Mouse (Mus musculus) MEL (cell line): ENCODE measurements around the gene 4931406P16Rik. TPM values are rescaled to one million over a fixed set of nuclear protein-coding genes. Genes with fewer than 3 reads are reported as not detected.
A peak's percentile ranks its signal among the peaks of the same experiment; 100 is the strongest.

Experiments used
- DNase-seq: peaks from one replicate; pipeline ENCODE4 v3.0.0; 2011; ENCODE audit warnings: low read depth, low spot score
- H3K27ac ChIP-seq: 2 replicates; pipeline ENCODE4 v1.5.1; 2012; ENCODE audit warnings: low read depth, mild to moderate bottlenecking, control low read depth, low read length, moderate library complexity; ENCODE audit not compliant: control insufficient read depth
- H3K27me3 ChIP-seq, 2 experiments: fragments of 150-350 bp in 1 of 2; sonication (generic) in 1 of 2; 2 replicates each; pipeline ENCODE4 v1.6.1; 2012; ENCODE audit warnings: low read length in 2 of 2, mild to moderate bottlenecking in 2 of 2, improper control_type of control experiment in 1 of 2, moderate library complexity in 1 of 2; ENCODE audit not compliant: insufficient read depth in 2 of 2, control insufficient read depth in 1 of 2
- H3K36me3 ChIP-seq, 2 experiments: 2 replicates each; pipeline ENCODE4 v1.6.1; 2012 to 2014; ENCODE audit warnings: low read length in 2 of 2, improper control_type of control experiment in 1 of 2, inconsistent platforms in 1 of 2, mild to moderate bottlenecking in 1 of 2; ENCODE audit not compliant: insufficient read depth in 2 of 2, control insufficient read depth in 1 of 2
- H3K4me1 ChIP-seq, 2 experiments: fragments of 150-350 bp in 1 of 2; sonication (generic) in 1 of 2; 2 replicates each; pipeline ENCODE4 v1.6.1; 2012; ENCODE audit warnings: low read length in 2 of 2, improper control_type of control experiment in 1 of 2, mild to moderate bottlenecking in 1 of 2; ENCODE audit not compliant: insufficient read depth in 2 of 2, control insufficient read depth in 1 of 2
- H3K4me3 ChIP-seq, 2 experiments: fragments of 150-350 bp in 1 of 2; sonication (generic) in 1 of 2; 2 replicates each; pipeline ENCODE4 v1.5.1; 2012; ENCODE audit warnings: low read depth in 2 of 2, low read length in 2 of 2, mild to moderate bottlenecking in 2 of 2, moderate library complexity in 2 of 2, control low read depth in 1 of 2, improper control_type of control experiment in 1 of 2; ENCODE audit not compliant: control insufficient read depth in 1 of 2, insufficient read depth in 1 of 2
- H3K79me2 ChIP-seq: 2 replicates; pipeline ENCODE4 v1.6.1; 2012; ENCODE audit warnings: mild to moderate bottlenecking, low read length, moderate library complexity; ENCODE audit not compliant: control insufficient read depth, poor library complexity, insufficient read depth
- H3K9ac ChIP-seq: 2 replicates; pipeline ENCODE4 v1.6.1; 2012; ENCODE audit warnings: low read depth, mild to moderate bottlenecking, control low read depth, low read length, moderate library complexity; ENCODE audit not compliant: control insufficient read depth, poor library complexity, severe bottlenecking
- H3K9me3 ChIP-seq: fragments of 150-350 bp; sonication (generic); replicated peaks from 2 replicates; pipeline ENCODE4 v1.6.1; 2012; ENCODE audit warnings: mild to moderate bottlenecking, low read length, improper control_type of control experiment, moderate library complexity; ENCODE audit not compliant: insufficient read depth
- BHLHE40 ChIP-seq: IDR thresholded peaks from 2 replicates; pipeline ENCODE4 v1.6.1; 2012; ENCODE audit warnings: low read depth, mild to moderate bottlenecking, inconsistent platforms, low read length, improper control_type of control experiment, borderline replicate concordance
- CHD1 ChIP-seq: IDR thresholded peaks from 2 replicates; pipeline ENCODE4 v1.6.1; 2012; ENCODE audit warnings: low read depth, mild to moderate bottlenecking, inconsistent platforms, low read length, improper control_type of control experiment
- CHD2 ChIP-seq: IDR thresholded peaks from 2 replicates; pipeline ENCODE4 v1.6.1; 2011; ENCODE audit warnings: low read length, improper control_type of control experiment
- CTCF ChIP-seq, 3 experiments: IDR thresholded peaks in 2 of 3; conservative IDR thresholded peaks in 1 of 3; 2 replicates each; pipeline ENCODE4 v1.5.1; 2011 to 2012; ENCODE audit warnings: low read length in 3 of 3, low read depth in 2 of 3, mild to moderate bottlenecking in 2 of 3, improper control_type of control experiment in 1 of 3, inconsistent platforms in 1 of 3, mixed read lengths in 1 of 3, moderate library complexity in 1 of 3; ENCODE audit not compliant: control insufficient read depth in 1 of 3, insufficient read depth in 1 of 3, poor library complexity in 1 of 3, severe bottlenecking in 1 of 3
- E2F4 ChIP-seq: IDR thresholded peaks from 2 replicates; pipeline ENCODE4 v1.6.1; 2011; ENCODE audit warnings: low read depth, low read length, improper control_type of control experiment, borderline replicate concordance
- ELF1 ChIP-seq: IDR thresholded peaks from 2 replicates; pipeline ENCODE4 v1.6.1; 2014; ENCODE audit warnings: low read depth, mild to moderate bottlenecking, inconsistent platforms, low read length, improper control_type of control experiment, moderate library complexity
- ETS1 ChIP-seq: IDR thresholded peaks from 2 replicates; pipeline ENCODE4 v1.6.1; 2012; ENCODE audit warnings: low read depth, mild to moderate bottlenecking, inconsistent platforms, low read length, improper control_type of control experiment, moderate library complexity
- GABPA ChIP-seq: IDR thresholded peaks from 2 replicates; pipeline ENCODE4 v1.6.1; 2012; ENCODE audit warnings: low read depth, mild to moderate bottlenecking, inconsistent platforms, low read length, improper control_type of control experiment, moderate library complexity
- GATA1 ChIP-seq: IDR thresholded peaks from 2 replicates; pipeline ENCODE4 v1.6.1; 2011; ENCODE audit warnings: low read depth, low read length, improper control_type of control experiment
- HCFC1 ChIP-seq: IDR thresholded peaks from 2 replicates; pipeline ENCODE4 v1.6.1; 2012; ENCODE audit warnings: low read depth, mild to moderate bottlenecking, inconsistent platforms, low read length, improper control_type of control experiment, moderate library complexity
- KAT2A ChIP-seq: conservative IDR thresholded peaks from 2 replicates; pipeline ENCODE4 v1.6.1; 2012; ENCODE audit warnings: low read depth, low read length, improper control_type of control experiment, inconsistent platforms
- MAZ ChIP-seq: IDR thresholded peaks from 2 replicates; pipeline ENCODE4 v1.6.1; 2012; ENCODE audit warnings: low read depth, mild to moderate bottlenecking, inconsistent platforms, low read length, improper control_type of control experiment
- MEF2A ChIP-seq: IDR thresholded peaks from 2 replicates; pipeline ENCODE4 v1.6.1; 2014; ENCODE audit warnings: low read depth, mild to moderate bottlenecking, inconsistent platforms, low read length, improper control_type of control experiment; ENCODE audit not compliant: poor library complexity, insufficient replicate concordance, severe bottlenecking; ENCODE audit errors: extremely low read depth
- MYB ChIP-seq: IDR thresholded peaks from 2 replicates; pipeline ENCODE4 v1.6.1; 2011; ENCODE audit warnings: mild to moderate bottlenecking, low read depth, low read length, improper control_type of control experiment
- MYC ChIP-seq: IDR thresholded peaks from 2 replicates; pipeline ENCODE4 v1.6.1; 2011; ENCODE audit warnings: low read depth, mild to moderate bottlenecking, low read length, improper control_type of control experiment, moderate library complexity
- NELFE ChIP-seq: IDR thresholded peaks from 2 replicates; pipeline ENCODE4 v1.6.1; 2011; ENCODE audit warnings: low read depth, low read length, improper control_type of control experiment
- NRF1 ChIP-seq: IDR thresholded peaks from 2 replicates; pipeline ENCODE4 v1.6.1; 2014; ENCODE audit warnings: low read depth, mild to moderate bottlenecking, inconsistent platforms, low read length, improper control_type of control experiment, moderate library complexity; ENCODE audit not compliant: poor library complexity, insufficient read depth, severe bottlenecking
- POLR2A ChIP-seq, 2 experiments: IDR thresholded peaks; 2 replicates each; pipeline ENCODE4 v1.6.1; 2011 to 2012; ENCODE audit warnings: low read length in 2 of 2, mild to moderate bottlenecking in 2 of 2, control low read depth in 1 of 2, improper control_type of control experiment in 1 of 2, low read depth in 1 of 2, moderate library complexity in 1 of 2; ENCODE audit not compliant: control insufficient read depth in 1 of 2, insufficient read depth in 1 of 2, poor library complexity in 1 of 2
- POLR2AphosphoS2 ChIP-seq: IDR thresholded peaks from 2 replicates; pipeline ENCODE4 v1.6.1; 2011; ENCODE audit warnings: low read length, improper control_type of control experiment
- POLR2AphosphoS5 ChIP-seq: IDR thresholded peaks from 2 replicates; pipeline ENCODE4 v1.6.1; 2012; ENCODE audit warnings: low read depth, borderline replicate concordance, mild to moderate bottlenecking, inconsistent platforms, low read length, moderate library complexity, mixed read lengths
- RAD21 ChIP-seq: IDR thresholded peaks from 2 replicates; pipeline ENCODE4 v1.6.1; 2011; ENCODE audit warnings: mild to moderate bottlenecking, low read depth, low read length, improper control_type of control experiment
- SIN3A ChIP-seq: IDR thresholded peaks from 2 replicates; pipeline ENCODE4 v1.6.1; 2012; ENCODE audit warnings: low read length, improper control_type of control experiment, inconsistent platforms
- SMC3 ChIP-seq: IDR thresholded peaks from 2 replicates; pipeline ENCODE4 v1.6.1; 2011; ENCODE audit warnings: low read depth, low read length, improper control_type of control experiment
- TAL1 ChIP-seq: IDR thresholded peaks from 2 replicates; pipeline ENCODE4 v1.6.1; 2012; ENCODE audit warnings: mild to moderate bottlenecking, inconsistent platforms, low read length, moderate library complexity, mixed read lengths
- TBP ChIP-seq: IDR thresholded peaks from 2 replicates; pipeline ENCODE4 v1.8.0; 2011; ENCODE audit warnings: low read depth, low read length, improper control_type of control experiment
- TCF12 ChIP-seq: IDR thresholded peaks from 2 replicates; pipeline ENCODE4 v1.6.1; 2014; ENCODE audit warnings: low read depth, mild to moderate bottlenecking, inconsistent platforms, low read length, improper control_type of control experiment, moderate library complexity
- UBTF ChIP-seq: IDR thresholded peaks from 2 replicates; pipeline ENCODE4 v1.6.1; 2012; ENCODE audit warnings: low read depth, mild to moderate bottlenecking, inconsistent platforms, low read length, improper control_type of control experiment, moderate library complexity, borderline replicate concordance; ENCODE audit not compliant: insufficient read depth
- USF1 ChIP-seq: IDR thresholded peaks from 2 replicates; pipeline ENCODE4 v1.6.1; 2014; ENCODE audit warnings: low read depth, mild to moderate bottlenecking, inconsistent platforms, low read length, improper control_type of control experiment, moderate library complexity
- USF2 ChIP-seq, 2 experiments: IDR thresholded peaks; 2 replicates each; pipeline ENCODE4 v1.6.1; 2011 to 2012; ENCODE audit warnings: improper control_type of control experiment in 2 of 2, low read length in 2 of 2, borderline replicate concordance in 1 of 2, inconsistent platforms in 1 of 2, low read depth in 1 of 2, mild to moderate bottlenecking in 1 of 2; ENCODE audit not compliant: insufficient read depth in 1 of 2
- ZKSCAN1 ChIP-seq: IDR thresholded peaks from 2 replicates; pipeline ENCODE4 v1.6.1; 2012; ENCODE audit warnings: low read depth, mild to moderate bottlenecking, inconsistent platforms, low read length, improper control_type of control experiment, moderate library complexity
- ZMIZ1 ChIP-seq: IDR thresholded peaks from 2 replicates; pipeline ENCODE4 v1.6.1; 2012; ENCODE audit warnings: low read depth, mild to moderate bottlenecking, inconsistent platforms, low read length, improper control_type of control experiment, moderate library complexity
- polyA plus RNA-seq, 2 experiments: library from polyadenylated mRNA; stranded (reverse) in 1 of 2; unstranded in 1 of 2; fragments of >175 nt in 1 of 2; fragments of >200 nt in 1 of 2; gene quantifications; 2 replicates each; pipeline versions ENCODE4 v1.2.1 to v1.2.4; 2012; ENCODE audit warnings: low replicate concordance in 2 of 2, low read depth in 1 of 2; ENCODE audit not compliant: insufficient read length in 2 of 2, insufficient read depth in 1 of 2, missing spikeins in 1 of 2
- total RNA-seq: library from RNA; depleted of rRNA; stranded (reverse); fragments of 300-350 nt; gene quantifications from 2 replicates; pipeline ENCODE4 v1.2.3, GENCODE M21; 2012

The 4931406P16Rik gene
- total and polyA plus RNA-seq, 3 experiments: 7.8 to 18.0 TPM; not detected in 1

DNA sequence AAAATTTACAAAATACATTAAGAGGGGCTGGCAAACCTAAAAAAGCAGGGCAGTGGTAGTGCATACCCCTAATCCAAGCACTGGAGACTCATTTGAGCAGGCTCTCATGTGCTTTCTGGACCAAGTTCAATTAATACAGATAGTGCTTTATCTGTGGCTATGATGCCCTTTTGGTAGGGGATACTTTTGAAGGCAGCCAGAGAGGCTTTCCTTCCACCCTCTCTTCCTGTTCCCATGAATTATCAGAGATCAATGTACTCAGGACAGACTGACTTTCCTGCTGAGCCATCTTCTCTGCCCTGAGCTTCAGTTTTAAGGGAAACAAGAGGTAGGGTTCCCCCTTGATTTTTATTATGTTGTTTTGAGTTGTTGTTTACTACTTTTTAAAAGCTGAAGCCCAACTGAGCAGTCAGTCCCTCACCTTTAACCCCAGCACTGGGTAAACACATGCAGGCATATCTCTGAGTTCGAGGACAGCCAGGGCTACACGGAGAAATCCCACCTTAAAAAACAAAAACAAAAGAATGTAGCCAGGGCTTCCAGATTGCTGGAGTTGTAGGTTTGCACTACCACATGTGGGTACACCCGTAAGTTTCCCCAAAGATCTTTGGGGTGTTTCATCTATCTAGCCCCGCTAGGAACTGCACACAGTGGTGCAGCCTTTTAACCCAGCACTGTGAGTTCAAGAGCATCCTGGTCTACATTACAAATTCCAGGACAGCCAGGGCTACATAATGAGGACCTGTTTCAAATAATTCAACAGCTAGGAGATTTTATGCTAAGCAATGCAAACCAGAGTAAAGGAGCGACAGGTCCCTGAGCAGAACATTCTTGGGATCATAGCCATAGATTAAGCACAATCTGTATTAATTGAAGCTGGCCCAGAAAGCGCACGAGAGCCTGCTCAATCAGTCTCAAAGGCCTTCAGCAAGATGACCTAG is 80.3 kb downstream of the 4931406P16Rik start (continued):
- TF ChIP-seq CTCF (IDR thresholded peaks at IDR 0.05 in 2 of 3, conservative IDR thresholded peaks at IDR 0.05 in 1 of 3; ENCODE audit: control insufficient read depth in 1 of 3, insufficient read depth in 1 of 3, low read depth in 2 of 3, low read length in 3 of 3, poor library complexity in 1 of 3, severe bottlenecking in 1 of 3): no peak
- TF ChIP-seq MYC: no peak
- no peak for TF ChIP-seq MEF2A
- no peak for TF ChIP-seq MAZ
- no peak for TF ChIP-seq HCFC1
- TF ChIP-seq TCF12: no peak; the same call in 1 of the 2 replicates
- no peak for TF ChIP-seq POLR2A (IDR thresholded peaks at IDR 0.05; ENCODE audit: control insufficient read depth in 1 of 2, insufficient read depth in 1 of 2, low read depth in 1 of 2, low read length in 2 of 2, poor library complexity in 1 of 2)
- TF ChIP-seq E2F4: no peak
- TF ChIP-seq USF2 (IDR thresholded peaks at IDR 0.05; ENCODE audit: borderline replicate concordance in 1 of 2, insufficient read depth in 1 of 2, low read depth in 1 of 2, low read length in 2 of 2): no peak
- no peak for TF ChIP-seq USF1
- no peak for TF ChIP-seq RAD21
- TF ChIP-seq CHD2: no peak
- TF ChIP-seq TBP: no peak
- no peak for TF ChIP-seq ZMIZ1
- TF ChIP-seq NRF1: no peak
- no peak for TF ChIP-seq TAL1
- TF ChIP-seq NELFE: peak; percentile 34
- no peak for TF ChIP-seq UBTF
- no peak for TF ChIP-seq MYB
- TF ChIP-seq ETS1: peak; percentile 64

DNA sequence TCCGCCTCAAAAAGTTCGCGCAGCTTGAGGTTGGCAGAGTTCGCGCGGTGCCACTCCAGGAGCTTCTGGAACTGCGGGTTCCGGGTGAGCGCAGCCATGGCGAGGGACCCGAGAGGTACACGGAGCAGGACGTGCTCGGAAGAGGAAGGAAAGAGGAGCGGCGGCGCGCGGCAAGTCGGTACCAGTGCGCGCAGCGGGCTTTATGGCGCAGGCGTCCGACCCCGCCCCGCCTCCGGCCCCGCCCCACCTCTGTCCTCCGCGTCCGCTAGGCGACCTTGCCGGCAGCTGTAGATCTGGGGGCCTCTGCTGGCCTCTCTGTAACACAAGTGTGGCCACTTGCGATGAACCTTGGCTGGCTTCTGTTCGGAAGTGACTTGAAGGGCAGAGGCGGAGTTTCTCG is 83.2 kb downstream of the 4931406P16Rik start, which contains the start of gene Gpi1:
TSS of gene Gpi1 (minus strand) at position 221 of the 400 bp plus-strand sequence.
- Histone ChIP-seq H3K79me2 (peaks cover 42% of the 10 kb centered on the region), H3K9me3 (no peaks in the 10 kb centered on the region), H3K36me3 (peaks cover 21 to 25% of the 10 kb centered on the region in 2 experiments), H3K4me3 (peak within 1 kb of the TSS; percentile 77 to 98), H3K9ac (peak within 1 kb of the TSS; percentile 67), H3K27ac (peak within 1 kb of the TSS; percentile 55), H3K4me1 (peaks cover 9 to 28% of the 10 kb centered on the region in 2 experiments), H3K27me3 (no peaks in the 10 kb centered on the region)
- DNase-seq: peak; percentile 92
- 0 out of 2 replicates have a peak, but pooled peaks have one; percentile 27 for TF ChIP-seq CHD1
- TF ChIP-seq SIN3A: peak; percentile 57
- peak; percentile 53 for TF ChIP-seq ELF1
- TF ChIP-seq GABPA: no peak
- peak; percentile 88 for TF ChIP-seq POLR2AphosphoS2
- no peak for TF ChIP-seq UBTF
- TF ChIP-seq BHLHE40: 0 out of 2 replicates have a peak, but pooled peaks have one; percentile 12
- no peak for TF ChIP-seq MYC
- no peak for TF ChIP-seq USF1
- peak; percentile 37 to 84; a peak in 2 of 4 replicates for TF ChIP-seq POLR2A (IDR thresholded peaks at IDR 0.05; ENCODE audit: control insufficient read depth in 1 of 2, insufficient read depth in 1 of 2, low read depth in 1 of 2, low read length in 2 of 2, poor library complexity in 1 of 2)
- no peak for TF ChIP-seq ZKSCAN1
- TF ChIP-seq CHD2: no peak
- no peak for TF ChIP-seq GATA1
- TF ChIP-seq TAL1: no peak
- TF ChIP-seq RAD21: peak; percentile 3
- TF ChIP-seq SMC3: no peak
- peak; percentile 80 for TF ChIP-seq TBP
- no peak for TF ChIP-seq USF2 (IDR thresholded peaks at IDR 0.05; ENCODE audit: borderline replicate concordance in 1 of 2, insufficient read depth in 1 of 2, low read depth in 1 of 2, low read length in 2 of 2)
- TF ChIP-seq POLR2AphosphoS5: no peak
- no peak for TF ChIP-seq MEF2A
- no peak for TF ChIP-seq KAT2A
